Mouse (Mus musculus): ENCODE data around the gene Actg1. TPM values are rescaled to one million over a fixed set of nuclear protein-coding genes. Genes with fewer than 3 reads are reported as not detected.

Gene Actg1
- 1,000 to 10,000 TPM; 1,262 to 1,401 TPM for total RNA-seq (2021)

DNA sequence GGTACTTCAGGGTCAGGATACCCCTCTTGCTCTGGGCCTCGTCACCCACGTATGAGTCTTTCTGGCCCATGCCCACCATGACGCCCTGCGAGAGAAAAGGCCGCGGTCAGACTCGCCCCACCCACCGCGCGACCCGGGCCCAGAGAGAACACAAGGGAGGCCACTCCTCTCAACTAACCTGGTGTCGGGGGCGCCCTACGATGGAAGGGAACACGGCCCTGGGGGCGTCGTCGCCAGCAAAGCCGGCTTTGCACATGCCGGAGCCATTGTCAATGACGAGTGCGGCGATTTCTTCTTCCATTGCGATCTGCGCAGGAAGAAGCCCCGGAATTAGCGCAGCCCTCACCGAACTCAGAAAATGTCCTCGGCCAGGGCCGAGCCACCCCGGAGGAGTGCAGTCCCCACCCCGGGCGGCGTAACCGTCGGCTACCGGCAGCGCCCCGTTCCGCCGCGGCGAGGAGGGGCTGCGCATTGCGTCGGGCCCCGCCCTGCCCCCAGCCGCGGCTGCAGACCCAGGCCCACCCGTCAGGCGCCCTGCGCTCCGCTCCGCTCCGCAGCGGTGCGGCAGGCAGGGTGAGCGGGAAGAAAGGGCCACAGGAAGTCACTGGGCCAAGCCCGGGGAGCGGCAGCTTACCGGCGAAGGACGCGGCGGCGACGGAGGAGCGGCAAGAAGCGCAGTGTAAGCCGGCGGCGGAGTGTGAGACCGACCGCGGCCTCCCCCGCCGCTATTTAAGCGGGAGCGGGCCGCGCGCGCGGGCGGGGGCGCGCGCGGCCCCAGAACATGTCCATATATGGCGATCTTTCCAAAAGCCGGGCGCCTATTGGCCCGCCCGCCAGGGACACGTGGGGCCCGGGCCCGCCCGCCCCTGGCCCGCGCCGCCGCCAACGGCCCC is at the start of gene Actg1:
TSS of gene Actg1 (minus strand) at position 752 of the 893 bp plus-strand sequence.
- peak; percentile 79 to 81 for DNase-seq

GRCm38 (mm10) chr11:120397602-120398001 is 49.3 kb upstream of the Actg1 start:
- DNase-seq = no peak

GRCm38 (mm10) chr11:120395661-120396060 is 47.3 kb upstream of the Actg1 start:
- no peak for DNase-seq

- DNase-seq = no peak
Observed at GRCm38 (mm10) chr11:120388580-120388979, 40.2 kb upstream of the Actg1 start.

GRCm38 (mm10) chr11:120387157-120387556 is 38.8 kb upstream of the Actg1 start:
- no peak for DNase-seq

- no peak for DNase-seq
Observed at GRCm38 (mm10) chr11:120386632-120387031, 38.3 kb upstream of the Actg1 start.

- DNase-seq = no peak
Observed at GRCm38 (mm10) chr11:120382509-120382908, 34.2 kb upstream of the Actg1 start.

DNA sequence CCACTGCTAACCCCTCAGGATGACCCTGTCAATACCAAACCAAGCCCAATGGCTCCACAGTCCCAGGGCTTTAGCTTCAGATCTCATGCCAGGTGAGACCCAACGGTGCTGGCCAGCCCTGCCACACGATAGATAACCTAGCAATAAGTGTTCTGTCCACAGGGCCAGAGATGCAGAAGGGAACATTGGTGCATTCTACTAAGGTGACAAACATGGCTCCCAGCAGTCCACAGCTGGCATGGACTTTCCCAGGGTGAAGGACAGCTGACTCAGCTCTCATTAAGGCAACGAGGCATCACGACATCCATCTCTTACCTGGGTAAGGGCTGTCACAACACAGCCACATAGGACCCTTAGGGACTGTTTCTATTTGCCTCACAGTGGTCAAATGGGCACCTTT is 32.8 kb upstream of the Actg1 start:
- no peak for DNase-seq

- no peak for DNase-seq
Observed at GRCm38 (mm10) chr11:120380271-120380670, 31.9 kb upstream of the Actg1 start.

DNA sequence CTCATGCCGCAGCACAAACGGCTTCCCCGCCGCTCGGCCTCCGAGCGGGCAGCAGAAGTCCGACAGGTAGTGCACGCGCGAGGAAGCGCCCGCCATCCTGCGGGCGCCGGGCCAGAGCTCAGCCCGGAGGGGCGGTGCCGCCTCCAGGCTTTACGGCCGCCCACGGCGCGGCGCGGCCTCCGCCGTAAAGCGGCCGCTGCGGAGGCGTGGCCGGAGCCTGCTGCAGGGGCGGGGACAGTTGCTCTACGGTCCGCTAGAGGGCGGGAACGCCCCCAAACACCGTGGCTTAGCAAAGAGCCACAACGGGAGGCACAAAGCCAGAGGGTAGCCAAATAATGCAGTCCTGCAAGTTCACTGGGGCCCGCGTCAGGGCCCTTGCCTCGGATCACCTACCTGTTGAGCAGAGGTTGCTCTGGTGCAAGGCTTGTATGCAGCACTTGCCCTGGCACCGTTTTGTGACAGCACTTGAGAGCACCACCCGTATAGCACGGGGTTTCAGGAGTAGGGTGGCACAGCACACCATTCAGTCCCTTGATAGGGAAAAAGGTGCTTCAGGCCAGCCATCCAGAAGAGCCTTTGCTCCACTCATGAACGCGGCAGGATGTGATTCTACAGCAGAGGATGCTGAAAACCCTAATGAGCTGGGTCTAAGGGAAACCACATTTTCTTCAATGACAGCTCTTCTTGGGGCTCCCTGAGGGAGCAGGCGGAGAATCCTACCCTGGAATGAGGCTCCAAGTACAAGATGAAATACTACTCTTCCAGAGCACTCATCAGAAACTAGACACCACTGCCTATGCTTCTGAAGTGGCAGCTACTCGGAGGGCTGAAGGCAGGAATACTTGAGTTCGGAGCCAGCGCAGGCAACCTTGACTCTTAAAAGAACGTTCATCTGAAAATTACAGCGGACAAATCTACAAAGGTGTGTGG is 30.5 kb upstream of the Actg1 start, which contains the start of gene Faap100:
TSS of gene Faap100 (minus strand) at position 154 of the 930 bp plus-strand sequence.
- DNase-seq = peak; percentile 83 to 86

DNA sequence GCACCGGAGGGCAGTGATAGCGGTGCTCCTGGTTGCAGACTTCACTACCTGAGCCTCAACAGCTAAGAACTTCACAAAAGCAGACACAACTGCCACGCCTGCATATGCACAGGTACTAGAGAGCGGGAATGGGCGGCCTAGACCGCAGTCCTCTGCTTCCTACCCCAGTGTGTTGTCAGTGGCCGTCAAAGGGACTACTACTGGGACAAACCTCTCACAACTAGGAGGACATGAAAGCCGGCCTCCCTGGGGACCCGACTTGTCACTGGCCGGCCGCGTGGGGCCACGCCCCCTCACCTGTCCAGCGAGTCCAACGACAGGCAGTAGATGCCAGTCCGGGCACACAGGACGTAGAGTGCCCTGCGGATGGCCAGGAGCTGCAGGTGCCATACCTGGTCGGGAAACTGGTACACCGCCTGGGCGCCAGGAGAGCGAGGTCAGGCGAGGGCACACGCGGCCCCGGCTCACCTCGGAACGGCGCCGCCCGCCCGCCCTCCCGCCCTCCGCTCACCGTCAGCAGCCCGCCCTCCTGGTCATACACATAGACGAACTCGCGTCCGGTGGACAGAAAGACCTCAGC is 29.8 kb upstream of the Actg1 start:
- no peak for DNase-seq

- no peak for DNase-seq
Observed at GRCm38 (mm10) chr11:120377337-120377736, 29.0 kb upstream of the Actg1 start.

- no peak for DNase-seq
Observed at GRCm38 (mm10) chr11:120376302-120377160, 28.2 kb upstream of the Actg1 start.

- DNase-seq = no peak
Observed at GRCm38 (mm10) chr11:120375324-120375723, 27.0 kb upstream of the Actg1 start.

DNA sequence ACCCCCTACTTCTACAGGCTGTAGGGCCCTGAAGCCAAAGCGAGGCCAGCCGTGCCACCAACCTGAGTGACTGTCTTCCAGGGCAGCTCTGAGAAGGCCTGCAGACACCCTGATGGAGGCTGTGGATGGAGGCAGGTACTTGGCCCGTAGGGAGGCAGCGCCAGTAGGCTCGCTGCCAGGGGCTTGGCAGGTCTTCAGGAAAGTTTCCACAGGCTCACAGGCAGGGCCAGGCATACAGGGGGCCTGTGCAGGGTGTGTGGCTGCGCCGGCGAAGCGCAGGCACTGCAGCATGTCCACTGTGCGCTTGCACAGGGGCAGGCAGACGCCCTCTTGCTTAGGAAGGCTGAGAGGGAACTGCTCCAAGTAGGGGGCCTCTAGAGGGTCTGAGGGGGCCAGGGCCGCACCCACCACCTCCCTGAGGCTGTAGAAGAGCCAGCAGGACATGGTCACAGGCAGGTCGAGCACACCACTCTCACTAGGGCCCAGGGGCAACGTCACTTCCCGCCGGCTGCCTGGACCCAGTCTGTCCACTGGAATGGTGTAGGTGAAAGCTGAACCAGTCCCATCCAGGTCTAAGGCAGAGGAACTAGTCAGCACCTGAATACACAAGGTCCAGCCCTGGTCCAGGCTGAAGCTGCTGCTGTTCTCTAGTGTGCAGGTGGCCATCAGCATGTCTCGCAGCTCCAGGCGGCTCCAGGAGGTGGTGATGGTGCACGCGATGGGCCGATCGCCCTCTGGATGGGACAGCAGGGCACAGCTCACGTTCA is 25.7 kb upstream of the Actg1 start:
- no peak for DNase-seq

DNA sequence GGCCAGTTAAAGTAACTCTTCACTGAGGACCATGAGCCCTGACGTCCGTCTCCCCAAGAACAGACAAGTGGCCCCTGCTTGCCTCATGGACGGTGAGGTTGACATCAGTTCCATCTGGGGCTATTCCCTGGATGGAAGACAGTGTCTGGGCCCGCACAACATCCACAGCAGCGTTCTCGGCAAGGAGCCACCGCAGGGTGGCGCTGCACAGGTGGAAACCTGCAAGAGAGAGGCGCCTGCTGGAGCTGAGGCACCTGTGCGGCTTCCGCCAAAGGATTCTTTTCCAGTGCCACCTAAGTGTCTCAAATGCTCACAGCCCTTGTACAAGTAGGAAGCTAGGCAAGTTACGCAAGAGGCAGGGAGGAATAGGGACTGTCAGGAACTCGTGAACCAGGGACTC is 24.7 kb upstream of the Actg1 start:
- no peak for DNase-seq

- DNase-seq = peak; percentile 60 to 64
Observed at GRCm38 (mm10) chr11:120369656-120370055, 21.3 kb upstream of the Actg1 start.

- no peak for DNase-seq
Observed at GRCm38 (mm10) chr11:120366443-120367027, 18.2 kb upstream of the Actg1 start.

DNA sequence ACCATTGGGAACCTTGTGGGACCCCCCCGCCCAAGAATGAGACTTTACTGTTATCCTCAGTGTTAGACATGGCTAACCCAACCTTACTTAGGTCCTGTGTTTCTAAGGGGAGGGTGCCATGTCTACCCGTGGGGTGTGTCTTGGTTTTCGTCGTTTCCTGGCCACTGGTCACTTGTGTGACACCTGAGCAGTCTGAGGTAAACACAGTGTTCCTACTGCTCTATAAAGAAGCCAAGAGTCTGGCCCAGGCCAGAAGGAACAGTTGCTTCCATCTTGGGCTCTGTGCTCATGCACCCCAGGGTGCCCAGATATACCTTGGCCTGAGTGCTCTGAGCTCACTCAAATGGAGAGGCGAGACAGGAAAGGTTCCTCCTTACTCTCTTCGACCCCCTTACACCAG is 14.5 kb upstream of the Actg1 start:
- DNase-seq = no peak

DNA sequence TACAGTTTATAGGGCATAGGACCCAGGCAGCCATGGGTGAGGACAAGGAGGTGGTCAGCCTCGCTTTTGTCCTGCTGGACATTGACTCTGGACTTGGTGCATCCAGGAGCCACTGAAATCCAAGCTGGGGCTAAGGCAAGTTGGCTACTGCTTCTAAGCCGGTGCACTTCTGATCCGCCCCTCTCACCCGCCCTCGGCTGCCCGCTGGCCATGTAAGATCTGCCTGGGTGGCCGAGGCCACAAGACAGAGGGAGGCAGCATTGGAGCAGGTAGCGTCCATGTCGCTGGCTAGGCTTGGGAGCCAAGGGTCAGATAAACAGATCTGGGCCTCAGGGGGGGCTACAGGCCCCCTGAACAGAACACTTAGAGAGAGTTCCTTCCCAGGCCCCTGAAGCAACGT is 13.0 kb upstream of the Actg1 start, which contains the start of gene Fscn2:
TSS of gene Fscn2 (plus strand) at position 240 of the 400 bp plus-strand sequence.
- no peak for DNase-seq
